Mouse (Mus musculus): ENCODE measurements around the gene Dag1. TPM values are rescaled to one million over a fixed set of nuclear protein-coding genes. Genes with fewer than 3 reads are reported as not detected.
A peak's percentile ranks its signal among the peaks of the same experiment; 100 is the strongest.

Dag1 gene
- total RNA-seq, 1 experiment = 134 TPM

DNA sequence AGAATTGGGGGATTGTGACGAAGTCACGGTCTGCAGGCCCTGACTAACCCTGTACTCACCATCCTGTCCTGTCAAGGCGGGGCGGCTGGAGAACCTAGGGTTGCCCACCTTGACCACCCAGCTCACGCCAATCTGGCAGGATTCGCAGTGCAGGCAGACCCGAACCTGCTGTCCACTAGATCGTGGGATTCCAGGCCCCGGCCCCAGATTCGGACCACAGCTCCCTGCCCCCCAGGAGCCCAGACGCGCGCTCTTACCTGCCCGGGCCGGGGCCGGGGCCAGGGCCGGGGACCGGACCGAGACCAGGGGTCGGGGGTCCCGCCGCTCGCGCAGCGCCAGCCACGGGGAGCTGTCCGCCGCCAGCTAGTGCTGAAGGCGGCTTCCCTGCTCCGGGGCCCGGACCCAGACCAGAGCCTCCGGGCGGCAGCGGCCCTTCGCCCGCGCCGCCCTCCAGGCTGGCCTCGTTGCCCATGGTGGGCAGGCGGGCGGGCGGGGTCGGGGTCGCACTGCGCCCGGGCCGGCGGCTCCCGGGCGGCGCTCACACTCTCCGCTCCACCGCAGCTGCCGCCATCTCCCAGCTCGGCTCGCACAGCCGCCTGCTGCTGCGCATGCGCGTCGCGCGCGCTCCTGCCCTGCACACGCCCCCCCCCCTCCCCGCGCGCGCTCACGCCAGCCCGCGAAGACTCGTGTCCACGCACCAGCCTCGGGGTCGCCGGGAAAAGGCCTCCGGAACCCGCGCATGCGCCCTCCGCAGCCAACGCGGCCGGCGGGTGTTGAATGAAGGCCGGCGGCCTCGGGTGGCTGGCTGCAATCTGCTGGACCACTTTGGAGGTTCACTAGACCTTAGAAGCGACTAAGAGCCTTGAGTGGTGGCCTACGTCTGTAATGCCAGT lies 73.7 kb downstream of the Dag1 start, which contains the start of gene Bsn:
Gene Bsn (minus strand): TSS at position 598 of the 893 bp plus-strand sequence.
- Histone ChIP-seq H3K4me1 (ENCODE audit: control insufficient read depth in 2 of 2, insufficient read depth in 2 of 2, low read length in 2 of 2, poor library complexity in 1 of 2) (no peaks in the 10 kb centered on the region), H3K4me3 (ENCODE audit: insufficient read depth in 1 of 2, low read depth in 1 of 2, low read length in 2 of 2, poor library complexity in 1 of 2, severe bottlenecking in 1 of 2) (peak within 1 kb of the TSS; percentile 48 to 72), H3K36me3 (ENCODE audit: control insufficient read depth, insufficient read depth, low read length, poor library complexity, severe bottlenecking) (no peaks in the 10 kb centered on the region), H3K9me3 (ENCODE audit: control insufficient read depth, insufficient read depth, low read depth, low read length) (no peaks in the 10 kb centered on the region), H3K9ac (ENCODE audit: insufficient read depth, low read depth, low read length, poor library complexity, severe bottlenecking) (no peak within 1 kb of the TSS), H3K27ac (ENCODE audit: insufficient read depth, low read depth, low read length, poor library complexity, severe bottlenecking) (no peak within 1 kb of the TSS)
- in situ Hi-C loops (cut with MboI; ENCODE audit: low sequenced_read_pairs in 2 of 2, unreplicated experiment in 2 of 2) = loop anchor here in 1 of 2 experiments (5.0 kb wide), 1 partner anchor 93 kb away; no protein-coding TSS in a partner anchor
- TF ChIP-seq HCFC1 (IDR thresholded peaks at IDR 0.05; ENCODE audit: borderline replicate concordance, insufficient read depth, low read length) = peak; percentile 43; the same call in 1 of the 2 replicates
- no peak for TF ChIP-seq ZC3H11A (IDR thresholded peaks at IDR 0.05; ENCODE audit: borderline replicate concordance, low read depth, low read length)
- no peak for DNase-seq (ENCODE audit: low read depth, low spot score)

DNA sequence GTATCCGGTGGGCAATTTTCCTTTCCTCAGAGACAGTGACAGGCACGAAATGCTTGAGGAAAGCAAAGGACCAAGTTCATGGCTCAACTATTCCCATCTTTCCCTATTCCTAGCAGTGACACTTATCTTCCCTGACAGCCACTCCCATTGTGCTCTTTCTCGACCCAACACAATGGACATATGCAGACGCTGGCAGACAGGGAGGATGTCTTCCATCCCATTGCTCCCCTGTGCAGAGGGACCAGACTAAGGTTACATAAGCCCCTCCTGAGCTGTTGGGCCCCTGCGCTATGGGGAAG lies 74.3 kb downstream of the Dag1 start:
- no peaks in the 10 kb centered on the region for H3K36me3 ChIP-seq (ENCODE audit: control insufficient read depth, insufficient read depth, low read length, poor library complexity, severe bottlenecking)
- no peak for DNase-seq (ENCODE audit: low read depth, low spot score)
- H3K4me3 ChIP-seq (ENCODE audit: insufficient read depth in 1 of 2, low read depth in 1 of 2, low read length in 2 of 2, poor library complexity in 1 of 2, severe bottlenecking in 1 of 2) = peak overlapping the region; percentile 48 to 72; a peak in 2 of 4 replicates
- no peaks in the 10 kb centered on the region for H3K4me1 ChIP-seq (ENCODE audit: control insufficient read depth in 2 of 2, insufficient read depth in 2 of 2, low read length in 2 of 2, poor library complexity in 1 of 2)
- no peak overlapping the region for H3K27ac ChIP-seq (ENCODE audit: insufficient read depth, low read depth, low read length, poor library complexity, severe bottlenecking)
- TF ChIP-seq ZC3H11A (IDR thresholded peaks at IDR 0.05; ENCODE audit: borderline replicate concordance, low read depth, low read length) (no peak), ZNF384 (IDR thresholded peaks at IDR 0.05; ENCODE audit: low read depth, low read length) (no peak), HCFC1 (IDR thresholded peaks at IDR 0.05; ENCODE audit: borderline replicate concordance, insufficient read depth, low read length) (no peak)
- no peaks in the 10 kb centered on the region for H3K9me3 ChIP-seq (ENCODE audit: control insufficient read depth, insufficient read depth, low read depth, low read length)
- H3K9ac ChIP-seq (ENCODE audit: insufficient read depth, low read depth, low read length, poor library complexity, severe bottlenecking) = no peak overlapping the region
- in situ Hi-C loops (cut with MboI; ENCODE audit: low sequenced_read_pairs in 2 of 2, unreplicated experiment in 2 of 2) = no loop called here

DNA sequence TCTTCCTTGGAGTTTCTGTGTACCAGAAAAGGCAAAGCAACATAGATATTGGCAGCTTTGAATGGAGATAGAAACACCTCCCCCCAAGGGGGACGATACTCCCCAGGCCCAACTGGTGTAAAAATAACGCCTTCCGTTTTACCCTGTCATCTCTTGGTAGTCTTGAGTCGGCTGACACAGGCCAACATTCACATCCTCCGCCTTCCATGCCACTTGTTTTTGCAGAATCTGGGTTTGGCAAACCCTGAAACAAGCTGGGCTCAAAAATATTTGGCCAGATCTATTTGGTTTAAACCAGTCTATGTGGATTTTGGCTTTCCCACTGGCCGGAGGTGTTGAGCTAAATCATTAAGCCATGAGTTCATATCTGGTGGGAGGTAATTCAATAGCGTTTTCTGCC lies 74.7 kb downstream of the Dag1 start:
- Histone ChIP-seq H3K36me3 (ENCODE audit: control insufficient read depth, insufficient read depth, low read length, poor library complexity, severe bottlenecking) (no peaks in the 10 kb centered on the region), H3K4me3 (ENCODE audit: insufficient read depth in 1 of 2, low read depth in 1 of 2, low read length in 2 of 2, poor library complexity in 1 of 2, severe bottlenecking in 1 of 2) (no peak overlapping the region), H3K9ac (ENCODE audit: insufficient read depth, low read depth, low read length, poor library complexity, severe bottlenecking) (no peak overlapping the region), H3K4me1 (ENCODE audit: control insufficient read depth in 2 of 2, insufficient read depth in 2 of 2, low read length in 2 of 2, poor library complexity in 1 of 2) (no peaks in the 10 kb centered on the region), H3K27ac (ENCODE audit: insufficient read depth, low read depth, low read length, poor library complexity, severe bottlenecking) (no peak overlapping the region), H3K9me3 (ENCODE audit: control insufficient read depth, insufficient read depth, low read depth, low read length) (no peaks in the 10 kb centered on the region)
- TF ChIP-seq ZC3H11A (IDR thresholded peaks at IDR 0.05; ENCODE audit: borderline replicate concordance, low read depth, low read length) (no peak), MAFK (IDR thresholded peaks at IDR 0.05; ENCODE audit: insufficient read depth, low read depth, low read length) (no peak), HCFC1 (IDR thresholded peaks at IDR 0.05; ENCODE audit: borderline replicate concordance, insufficient read depth, low read length) (no peak), ZNF384 (IDR thresholded peaks at IDR 0.05; ENCODE audit: low read depth, low read length) (no peak), CHD2 (IDR thresholded peaks at IDR 0.05; ENCODE audit: low read depth, low read length) (no peak)
- DNase-seq (ENCODE audit: low read depth, low spot score) = no peak
- in situ Hi-C loops (cut with MboI; ENCODE audit: low sequenced_read_pairs in 2 of 2, unreplicated experiment in 2 of 2) = no loop called here

DNA sequence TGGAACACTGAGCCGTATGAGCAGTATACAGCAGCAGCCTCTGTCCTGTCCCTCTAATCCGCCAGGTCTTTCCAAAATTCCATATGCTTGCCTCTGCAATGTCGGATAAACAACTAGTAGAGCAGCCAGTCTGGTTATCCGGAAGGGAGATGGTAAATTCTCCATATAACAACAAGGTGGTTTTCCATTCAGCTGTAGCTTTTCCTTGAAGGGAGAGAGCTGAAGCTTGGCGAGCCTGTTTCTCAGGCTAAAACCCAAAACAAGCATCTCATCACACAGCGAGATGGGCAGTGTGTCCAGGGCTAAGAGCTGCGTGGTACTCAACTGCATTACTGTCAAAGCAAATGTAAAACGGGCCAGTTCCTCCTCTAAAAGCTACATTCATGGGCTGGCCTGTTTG lies 75.2 kb downstream of the Dag1 start:
- TF ChIP-seq CHD2 (IDR thresholded peaks at IDR 0.05; ENCODE audit: low read depth, low read length) (no peak), ZC3H11A (IDR thresholded peaks at IDR 0.05; ENCODE audit: borderline replicate concordance, low read depth, low read length) (no peak), MAFK (IDR thresholded peaks at IDR 0.05; ENCODE audit: insufficient read depth, low read depth, low read length) (no peak), HCFC1 (IDR thresholded peaks at IDR 0.05; ENCODE audit: borderline replicate concordance, insufficient read depth, low read length) (no peak), ZNF384 (IDR thresholded peaks at IDR 0.05; ENCODE audit: low read depth, low read length) (no peak)
- H3K4me1 ChIP-seq (ENCODE audit: control insufficient read depth in 2 of 2, insufficient read depth in 2 of 2, low read length in 2 of 2, poor library complexity in 1 of 2) = peaks cover 0 to 3% of the 10 kb centered on the region in 2 experiments; a peak in 1 of 4 replicates
- in situ Hi-C loops (cut with MboI; ENCODE audit: low sequenced_read_pairs in 2 of 2, unreplicated experiment in 2 of 2) = no loop called here
- no peak for DNase-seq (ENCODE audit: low read depth, low spot score)
- H3K4me3 ChIP-seq (ENCODE audit: insufficient read depth in 1 of 2, low read depth in 1 of 2, low read length in 2 of 2, poor library complexity in 1 of 2, severe bottlenecking in 1 of 2) = no peak overlapping the region
- no peaks in the 10 kb centered on the region for H3K36me3 ChIP-seq (ENCODE audit: control insufficient read depth, insufficient read depth, low read length, poor library complexity, severe bottlenecking)
- no peaks in the 10 kb centered on the region for H3K9me3 ChIP-seq (ENCODE audit: control insufficient read depth, insufficient read depth, low read depth, low read length)
- H3K9ac ChIP-seq (ENCODE audit: insufficient read depth, low read depth, low read length, poor library complexity, severe bottlenecking) = no peak overlapping the region
- H3K27ac ChIP-seq (ENCODE audit: insufficient read depth, low read depth, low read length, poor library complexity, severe bottlenecking) = no peak overlapping the region

Data from ES-E14 (cell line).